Mouse (Mus musculus) MEL (cell line): ENCODE data around the gene Gjc2. TPM values are rescaled to one million over a fixed set of nuclear protein-coding genes. Genes with fewer than 3 reads are reported as not detected.

Source experiments
- DNase-seq: peaks from one replicate; pipeline ENCODE4 v3.0.0; 2011; ENCODE audit warnings: low read depth, low spot score
- H3K27ac ChIP-seq: 2 replicates; pipeline ENCODE4 v1.5.1; 2012; ENCODE audit warnings: low read depth, mild to moderate bottlenecking, control low read depth, low read length, moderate library complexity; ENCODE audit not compliant: control insufficient read depth
- H3K27me3 ChIP-seq, 2 experiments: fragments of 150-350 bp in 1 of 2; sonication (generic) in 1 of 2; 2 replicates each; pipeline ENCODE4 v1.6.1; 2012; ENCODE audit warnings: low read length in 2 of 2, mild to moderate bottlenecking in 2 of 2, improper control_type of control experiment in 1 of 2, moderate library complexity in 1 of 2; ENCODE audit not compliant: insufficient read depth in 2 of 2, control insufficient read depth in 1 of 2
- H3K36me3 ChIP-seq, 2 experiments: 2 replicates each; pipeline ENCODE4 v1.6.1; 2012 to 2014; ENCODE audit warnings: low read length in 2 of 2, improper control_type of control experiment in 1 of 2, inconsistent platforms in 1 of 2, mild to moderate bottlenecking in 1 of 2; ENCODE audit not compliant: insufficient read depth in 2 of 2, control insufficient read depth in 1 of 2
- H3K4me1 ChIP-seq, 2 experiments: fragments of 150-350 bp in 1 of 2; sonication (generic) in 1 of 2; 2 replicates each; pipeline ENCODE4 v1.6.1; 2012; ENCODE audit warnings: low read length in 2 of 2, improper control_type of control experiment in 1 of 2, mild to moderate bottlenecking in 1 of 2; ENCODE audit not compliant: insufficient read depth in 2 of 2, control insufficient read depth in 1 of 2
- H3K4me3 ChIP-seq, 2 experiments: fragments of 150-350 bp in 1 of 2; sonication (generic) in 1 of 2; 2 replicates each; pipeline ENCODE4 v1.5.1; 2012; ENCODE audit warnings: low read depth in 2 of 2, low read length in 2 of 2, mild to moderate bottlenecking in 2 of 2, moderate library complexity in 2 of 2, control low read depth in 1 of 2, improper control_type of control experiment in 1 of 2; ENCODE audit not compliant: control insufficient read depth in 1 of 2, insufficient read depth in 1 of 2
- H3K79me2 ChIP-seq: 2 replicates; pipeline ENCODE4 v1.6.1; 2012; ENCODE audit warnings: mild to moderate bottlenecking, low read length, moderate library complexity; ENCODE audit not compliant: control insufficient read depth, poor library complexity, insufficient read depth
- H3K9ac ChIP-seq: 2 replicates; pipeline ENCODE4 v1.6.1; 2012; ENCODE audit warnings: low read depth, mild to moderate bottlenecking, control low read depth, low read length, moderate library complexity; ENCODE audit not compliant: control insufficient read depth, poor library complexity, severe bottlenecking
- H3K9me3 ChIP-seq: fragments of 150-350 bp; sonication (generic); replicated peaks from 2 replicates; pipeline ENCODE4 v1.6.1; 2012; ENCODE audit warnings: mild to moderate bottlenecking, low read length, improper control_type of control experiment, moderate library complexity; ENCODE audit not compliant: insufficient read depth
- BHLHE40 ChIP-seq: IDR thresholded peaks from 2 replicates; pipeline ENCODE4 v1.6.1; 2012; ENCODE audit warnings: low read depth, mild to moderate bottlenecking, inconsistent platforms, low read length, improper control_type of control experiment, borderline replicate concordance
- CTCF ChIP-seq, 3 experiments: IDR thresholded peaks in 2 of 3; conservative IDR thresholded peaks in 1 of 3; 2 replicates each; pipeline ENCODE4 v1.5.1; 2011 to 2012; ENCODE audit warnings: low read length in 3 of 3, low read depth in 2 of 3, mild to moderate bottlenecking in 2 of 3, improper control_type of control experiment in 1 of 3, inconsistent platforms in 1 of 3, mixed read lengths in 1 of 3, moderate library complexity in 1 of 3; ENCODE audit not compliant: control insufficient read depth in 1 of 3, insufficient read depth in 1 of 3, poor library complexity in 1 of 3, severe bottlenecking in 1 of 3
- E2F4 ChIP-seq: IDR thresholded peaks from 2 replicates; pipeline ENCODE4 v1.6.1; 2011; ENCODE audit warnings: low read depth, low read length, improper control_type of control experiment, borderline replicate concordance
- EP300 ChIP-seq, 2 experiments: IDR thresholded peaks; 2 replicates each; pipeline ENCODE4 v1.6.1; 2011; ENCODE audit warnings: improper control_type of control experiment in 2 of 2, low read length in 2 of 2, low read depth in 1 of 2, mild to moderate bottlenecking in 1 of 2
- GATA1 ChIP-seq: IDR thresholded peaks from 2 replicates; pipeline ENCODE4 v1.6.1; 2011; ENCODE audit warnings: low read depth, low read length, improper control_type of control experiment
- JUND ChIP-seq: IDR thresholded peaks from 2 replicates; pipeline ENCODE4 v1.6.1; 2011; ENCODE audit warnings: low read depth, mild to moderate bottlenecking, improper control_type of control experiment, low read length
- MAFK ChIP-seq: IDR thresholded peaks from 2 replicates; pipeline ENCODE4 v1.6.1; 2011; ENCODE audit warnings: low read depth, mild to moderate bottlenecking, low read length, improper control_type of control experiment, borderline replicate concordance
- MAZ ChIP-seq: IDR thresholded peaks from 2 replicates; pipeline ENCODE4 v1.6.1; 2012; ENCODE audit warnings: low read depth, mild to moderate bottlenecking, inconsistent platforms, low read length, improper control_type of control experiment
- MXI1 ChIP-seq: IDR thresholded peaks from 2 replicates; pipeline ENCODE4 v1.6.1; 2011; ENCODE audit warnings: mild to moderate bottlenecking, low read depth, low read length, improper control_type of control experiment
- MYB ChIP-seq: IDR thresholded peaks from 2 replicates; pipeline ENCODE4 v1.6.1; 2011; ENCODE audit warnings: mild to moderate bottlenecking, low read depth, low read length, improper control_type of control experiment
- NRF1 ChIP-seq: IDR thresholded peaks from 2 replicates; pipeline ENCODE4 v1.6.1; 2014; ENCODE audit warnings: low read depth, mild to moderate bottlenecking, inconsistent platforms, low read length, improper control_type of control experiment, moderate library complexity; ENCODE audit not compliant: poor library complexity, insufficient read depth, severe bottlenecking
- POLR2AphosphoS2 ChIP-seq: IDR thresholded peaks from 2 replicates; pipeline ENCODE4 v1.6.1; 2011; ENCODE audit warnings: low read length, improper control_type of control experiment
- RAD21 ChIP-seq: IDR thresholded peaks from 2 replicates; pipeline ENCODE4 v1.6.1; 2011; ENCODE audit warnings: mild to moderate bottlenecking, low read depth, low read length, improper control_type of control experiment
- RCOR1 ChIP-seq: IDR thresholded peaks from 2 replicates; pipeline ENCODE4 v1.6.1; 2012; ENCODE audit warnings: low read depth, mild to moderate bottlenecking, inconsistent platforms, low read length, improper control_type of control experiment
- SMC3 ChIP-seq: IDR thresholded peaks from 2 replicates; pipeline ENCODE4 v1.6.1; 2011; ENCODE audit warnings: low read depth, low read length, improper control_type of control experiment
- TAL1 ChIP-seq: IDR thresholded peaks from 2 replicates; pipeline ENCODE4 v1.6.1; 2012; ENCODE audit warnings: mild to moderate bottlenecking, inconsistent platforms, low read length, moderate library complexity, mixed read lengths
- TBP ChIP-seq: IDR thresholded peaks from 2 replicates; pipeline ENCODE4 v1.8.0; 2011; ENCODE audit warnings: low read depth, low read length, improper control_type of control experiment
- USF1 ChIP-seq: IDR thresholded peaks from 2 replicates; pipeline ENCODE4 v1.6.1; 2014; ENCODE audit warnings: low read depth, mild to moderate bottlenecking, inconsistent platforms, low read length, improper control_type of control experiment, moderate library complexity
- USF2 ChIP-seq, 2 experiments: IDR thresholded peaks; 2 replicates each; pipeline ENCODE4 v1.6.1; 2011 to 2012; ENCODE audit warnings: improper control_type of control experiment in 2 of 2, low read length in 2 of 2, borderline replicate concordance in 1 of 2, inconsistent platforms in 1 of 2, low read depth in 1 of 2, mild to moderate bottlenecking in 1 of 2; ENCODE audit not compliant: insufficient read depth in 1 of 2
- ZC3H11A ChIP-seq: IDR thresholded peaks from 2 replicates; pipeline ENCODE4 v1.6.1; 2012; ENCODE audit warnings: low read depth, mild to moderate bottlenecking, inconsistent platforms, low read length, improper control_type of control experiment
- ZKSCAN1 ChIP-seq: IDR thresholded peaks from 2 replicates; pipeline ENCODE4 v1.6.1; 2012; ENCODE audit warnings: low read depth, mild to moderate bottlenecking, inconsistent platforms, low read length, improper control_type of control experiment, moderate library complexity
- ZMIZ1 ChIP-seq: IDR thresholded peaks from 2 replicates; pipeline ENCODE4 v1.6.1; 2012; ENCODE audit warnings: low read depth, mild to moderate bottlenecking, inconsistent platforms, low read length, improper control_type of control experiment, moderate library complexity
- ZNF384 ChIP-seq: IDR thresholded peaks from 2 replicates; pipeline ENCODE4 v1.6.1; 2012; ENCODE audit warnings: low read depth, mild to moderate bottlenecking, inconsistent platforms, low read length, improper control_type of control experiment
- polyA plus RNA-seq, 2 experiments: library from polyadenylated mRNA; stranded (reverse) in 1 of 2; unstranded in 1 of 2; fragments of >175 nt in 1 of 2; fragments of >200 nt in 1 of 2; gene quantifications; 2 replicates each; pipeline versions ENCODE4 v1.2.1 to v1.2.4; 2012; ENCODE audit warnings: low replicate concordance in 2 of 2, low read depth in 1 of 2; ENCODE audit not compliant: insufficient read length in 2 of 2, insufficient read depth in 1 of 2, missing spikeins in 1 of 2
- total RNA-seq: library from RNA; depleted of rRNA; stranded (reverse); fragments of 300-350 nt; gene quantifications from 2 replicates; pipeline ENCODE4 v1.2.3, GENCODE M21; 2012

Gjc2 gene
- total and polyA plus RNA-seq, 3 experiments, result 0.07 to 0.08 TPM; not detected in 1

GRCm38 (mm10) chr11:59224025-59224424 is 41.0 kb upstream of the Gjc2 start:
- H3K27ac ChIP-seq, result no peak overlapping the region
- no peaks in the 10 kb centered on the region for H3K27me3 ChIP-seq
- H3K36me3 ChIP-seq, result peaks cover 16 to 64% of the 10 kb centered on the region in 2 experiments
- TF ChIP-seq ZC3H11A, result no peak
- peak; percentile 82; the same call in 1 of the 2 replicates for TF ChIP-seq BHLHE40
- TF ChIP-seq MXI1, result peak; percentile 54
- TF ChIP-seq EP300 (IDR thresholded peaks at IDR 0.05; ENCODE audit: low read depth in 1 of 2, low read length in 2 of 2), result peak in 1 of 2 experiments; percentile 17; a peak in 1 of 4 replicates
- no peak overlapping the region for H3K4me3 ChIP-seq
- H3K9ac ChIP-seq, result no peak overlapping the region
- no peaks in the 10 kb centered on the region for H3K9me3 ChIP-seq
- peaks cover 91% of the 10 kb centered on the region for H3K79me2 ChIP-seq
- H3K4me1 ChIP-seq, result peaks cover 34 to 46% of the 10 kb centered on the region in 2 experiments
- no peak for DNase-seq

GRCm38 (mm10) chr11:59222306-59222705 is 39.3 kb upstream of the Gjc2 start:
- Histone ChIP-seq H3K27me3 (no peaks in the 10 kb centered on the region), H3K4me3 (no peak overlapping the region), H3K9ac (no peak overlapping the region), H3K79me2 (peaks cover 96% of the 10 kb centered on the region), H3K27ac (no peak overlapping the region), H3K9me3 (no peaks in the 10 kb centered on the region), H3K36me3 (peaks cover 23 to 77% of the 10 kb centered on the region in 2 experiments), H3K4me1 (peaks cover 37 to 57% of the 10 kb centered on the region in 2 experiments)
- TF ChIP-seq BHLHE40, result no peak
- TF ChIP-seq MXI1, result no peak
- no peak for TF ChIP-seq MYB
- TF ChIP-seq E2F4, result no peak
- no peak for TF ChIP-seq SMC3
- TF ChIP-seq POLR2AphosphoS2, result no peak
- no peak for TF ChIP-seq GATA1
- no peak for TF ChIP-seq JUND
- no peak for DNase-seq

GRCm38 (mm10) chr11:59221604-59222003 is 38.6 kb upstream of the Gjc2 start:
- H3K36me3 ChIP-seq, result peaks cover 24 to 80% of the 10 kb centered on the region in 2 experiments

More at GRCm38 (mm10) chr11:59221604-59222003, 38.6 kb upstream of the Gjc2 start:
- H3K27me3 ChIP-seq, result no peaks in the 10 kb centered on the region
- TF ChIP-seq BHLHE40 (no peak), USF2 (IDR thresholded peaks at IDR 0.05; ENCODE audit: borderline replicate concordance in 1 of 2, insufficient read depth in 1 of 2, low read depth in 1 of 2, low read length in 2 of 2) (no peak), MYB (no peak), RAD21 (no peak), ZMIZ1 (no peak), ZKSCAN1 (no peak), TBP (no peak), MAZ (no peak), TAL1 (no peak), RCOR1 (no peak), ZNF384 (no peak), GATA1 (no peak), USF1 (no peak), CTCF (IDR thresholded peaks at IDR 0.05 in 2 of 3, conservative IDR thresholded peaks at IDR 0.05 in 1 of 3; ENCODE audit: control insufficient read depth in 1 of 3, insufficient read depth in 1 of 3, low read depth in 2 of 3, low read length in 3 of 3, poor library complexity in 1 of 3, severe bottlenecking in 1 of 3) (no peak), MAFK (no peak), MXI1 (no peak), NRF1 (no peak)
- no peak overlapping the region for H3K27ac ChIP-seq
- peaks cover 44 to 60% of the 10 kb centered on the region in 2 experiments for H3K4me1 ChIP-seq
- peak; percentile 57 for DNase-seq
- H3K4me3 ChIP-seq, result no peak overlapping the region
- H3K79me2 ChIP-seq, result peaks cover 96% of the 10 kb centered on the region
- H3K9me3 ChIP-seq, result no peaks in the 10 kb centered on the region
- H3K9ac ChIP-seq, result no peak overlapping the region
